Mouse (Mus musculus) urinary bladder, postnatal 0 days (tissue): ENCODE data around the gene Mt4. TPM values are rescaled to one million over a fixed set of nuclear protein-coding genes. Genes with fewer than 3 reads are reported as not detected.

Source experiments
- polyA plus RNA-seq: library from polyadenylated mRNA; unstranded; fragments of >200 nt; fragmentation: Nextera tagmentation; extraction: Ambion mirVana; gene quantifications from 2 replicates; pipeline ENCODE4 v1.2.1, GENCODE M21; 2015

The Mt4 gene
- polyA plus RNA-seq: not detected in 2 replicates

DNA sequence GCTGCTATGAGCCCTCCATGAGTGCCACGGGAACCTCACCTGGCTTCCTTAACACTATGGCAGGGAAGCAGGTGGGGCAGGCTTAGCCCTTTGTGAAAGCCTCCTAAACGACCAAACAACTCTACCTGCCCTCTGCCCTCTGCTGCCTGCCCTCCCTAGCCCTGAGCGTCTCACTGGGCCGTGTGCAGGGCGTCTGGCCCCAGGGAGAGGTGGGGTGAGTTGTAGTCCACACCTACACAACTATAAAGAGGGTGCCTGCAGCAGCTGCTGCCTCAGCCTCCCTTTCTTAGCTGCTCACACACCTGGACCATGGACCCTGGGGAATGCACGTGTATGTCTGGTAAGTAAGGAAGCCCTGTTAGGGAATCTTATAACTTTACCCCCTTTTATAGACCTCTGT, at the start of gene Mt4:
Gene Mt4 (plus strand): TSS at position 265 of the 400 bp plus-strand sequence.

DNA sequence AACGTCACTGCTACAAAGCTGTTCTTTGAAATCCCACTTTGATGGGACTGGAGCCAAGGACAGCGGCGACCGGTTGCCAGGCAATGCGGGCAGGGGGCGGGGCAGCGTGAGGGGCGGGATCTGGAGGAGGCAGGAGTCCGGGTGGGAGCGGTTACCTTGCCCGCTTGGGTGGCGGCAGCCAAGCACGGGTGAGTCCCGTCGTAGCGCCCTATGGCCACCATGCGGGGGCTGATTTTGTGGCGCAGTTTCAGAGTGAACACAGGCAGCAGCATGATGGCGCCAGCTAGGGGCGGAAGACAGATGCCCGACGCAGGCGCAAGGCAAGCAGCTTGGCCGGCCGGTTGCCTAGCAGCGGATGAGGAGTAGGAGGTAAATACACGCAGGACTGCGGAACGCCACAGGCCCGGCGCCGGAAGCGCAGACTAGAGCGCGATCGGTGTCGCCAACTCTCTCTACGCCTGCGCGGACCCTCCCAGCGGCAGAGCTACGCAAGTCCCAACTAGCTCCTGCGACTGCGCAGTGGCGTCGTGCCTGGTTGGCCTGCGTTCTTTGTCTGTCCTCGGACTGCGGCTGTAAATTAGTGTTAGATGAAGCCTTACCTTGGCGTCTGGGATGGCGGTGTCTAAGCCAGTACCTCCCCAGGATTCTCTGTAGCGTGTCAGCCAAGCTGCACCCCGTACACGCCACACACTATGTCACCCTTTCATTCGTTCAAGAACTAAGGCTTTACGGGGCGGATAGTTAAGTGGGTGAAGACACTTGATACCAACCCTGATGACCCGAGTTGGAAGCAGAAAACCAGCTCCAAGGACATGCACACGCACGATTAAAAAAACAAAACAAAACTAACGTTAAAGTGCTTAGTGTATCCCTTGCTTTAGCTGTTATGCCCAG, 38.7 kb upstream of the Mt4 start, which contains the start of gene Bbs2:
Gene Bbs2 (minus strand): TSS at position 848 of the 894 bp plus-strand sequence.

GRCm38 (mm10) chr8:94152513-94153300, 15.7 kb downstream of the Mt4 start, which contains the start of gene Mt3:
TSS of gene Mt3 (plus strand) at chr8:94152607.

GRCm38 (mm10) chr8:94172075-94172808, 35.2 kb downstream of the Mt4 start, which contains the start of gene Mt2:
TSS of gene Mt2 (plus strand) at chr8:94172664.

GRCm38 (mm10) chr8:94178857-94179712, 42.1 kb downstream of the Mt4 start, which contains the start of gene Mt1:
TSS of gene Mt1 (plus strand) at chr8:94179082.

Other genes starting within 250 kb of the Mt4 start
- gene Amfr, start 124.4 kb upstream of the Mt4 start, polyA plus RNA-seq: 53.8 and 58.1 TPM in 2 replicates
- gene Nudt21, start 100.2 kb upstream of the Mt4 start, polyA plus RNA-seq: 56.3 and 70.6 TPM in 2 replicates
- gene Ogfod1, start 100.0 kb upstream of the Mt4 start, polyA plus RNA-seq: 8.1 and 9.1 TPM in 2 replicates
- 7.5 and 7.6 TPM in 2 replicates for gene Bbs2, start 38.3 kb upstream of the Mt4 start, polyA plus RNA-seq
- gene Mt3, start 15.4 kb downstream of the Mt4 start, polyA plus RNA-seq: 0.52 and 0.77 TPM in 2 replicates
- 34.8 and 41.7 TPM in 2 replicates for gene Mt2, start 35.5 kb downstream of the Mt4 start, polyA plus RNA-seq
- 198 and 237 TPM in 2 replicates for gene Mt1, start 41.9 kb downstream of the Mt4 start, polyA plus RNA-seq
- 29.5 and 36.8 TPM in 2 replicates for gene Nup93, start 77.4 kb downstream of the Mt4 start, polyA plus RNA-seq
- gene Slc12a3, start 192.0 kb downstream of the Mt4 start, polyA plus RNA-seq: 0.05 TPM in 1 of 2 replicates, not detected in the other
- 159 and 160 TPM in 2 replicates for gene Herpud1, start 249.2 kb downstream of the Mt4 start, polyA plus RNA-seq